Mouse (Mus musculus): Measurements from ENCODE around the gene Zc2hc1c. TPM values are rescaled to one million over a fixed set of nuclear protein-coding genes. Genes with fewer than 3 reads are reported as not detected.

Gene Zc2hc1c
- polyA plus RNA-seq, 1 experiment from 2014 or later, result 0.67 TPM

DNA sequence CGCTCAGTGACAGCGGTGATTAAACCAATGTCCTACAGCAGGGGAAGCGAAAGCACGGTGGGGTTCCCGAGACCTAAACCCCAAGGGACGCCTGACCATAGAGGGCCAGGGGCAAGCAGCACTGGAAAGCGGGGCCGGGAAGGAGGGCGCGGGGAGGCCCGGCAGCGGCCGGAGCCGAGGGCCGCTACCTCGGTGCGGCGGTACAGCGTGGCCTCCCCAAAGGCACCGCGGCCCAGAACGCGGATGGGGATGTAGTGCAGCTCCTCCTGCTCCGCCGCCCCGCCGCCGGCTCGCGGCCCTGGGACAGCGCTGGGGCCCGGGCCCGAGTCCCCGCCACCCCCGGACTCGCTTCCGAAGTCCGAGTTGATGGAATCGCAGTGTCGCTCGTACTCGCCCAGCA, 50.4 kb downstream of the Zc2hc1c start:
- DNase-seq (ENCODE audit: low spot score) (no peak), ATAC-seq (ENCODE audit: insufficient number of reproducible peaks, low FRiP score, low TSS enrichment, low read depth) (peak; percentile 76)
- H3K27ac ChIP-seq (replicated peaks; ENCODE audit: low read depth, low read length), result peak overlapping the region; percentile 80
- no peaks in the 10 kb centered on the region for H3K9me3 ChIP-seq (ENCODE audit: control insufficient read depth, low read length)
- peak overlapping the region; percentile 98 for H3K9ac ChIP-seq (ENCODE audit: low read length)
- peak overlapping the region; percentile 61 for H3K4me2 ChIP-seq (ENCODE audit: low read depth, severe bottlenecking)
- no peaks in the 10 kb centered on the region for H3K27me3 ChIP-seq (ENCODE audit: control insufficient read depth, insufficient read depth, low read length)
- peak overlapping the region; percentile 95 for H3K4me3 ChIP-seq (ENCODE audit: low read depth, low read length)
- 0 out of 2 replicates have a peak, but pooled peaks cover 2% of the 10 kb centered on the region for H3K36me3 ChIP-seq (ENCODE audit: control insufficient read depth, insufficient read depth, low read length)
- 1% methylated on average over 36 of the region's 42 CpGs for WGBS
- H3K4me1 ChIP-seq (ENCODE audit: control insufficient read depth, insufficient read depth, low read length), result peaks cover 5% of the 10 kb centered on the region

GRCm38 (mm10) chr12:85339243-85339729, 50.9 kb downstream of the Zc2hc1c start, which contains the start of gene Nek9:
Gene Nek9, minus strand, starts transcription at chr12:85339362.
- H3K4me1 ChIP-seq (ENCODE audit: control insufficient read depth, insufficient read depth, low read length), result peaks cover 5% of the 10 kb centered on the region
- H3K9me3 ChIP-seq (ENCODE audit: control insufficient read depth, low read length), result no peaks in the 10 kb centered on the region
- ATAC-seq (ENCODE audit: insufficient number of reproducible peaks, low FRiP score, low TSS enrichment, low read depth) (peak; percentile 74), DNase-seq (ENCODE audit: low spot score) (peak; percentile 98)
- H3K36me3 ChIP-seq (ENCODE audit: control insufficient read depth, insufficient read depth, low read length), result no peaks in the 10 kb centered on the region
- peak within 1 kb of the TSS; percentile 80 for H3K27ac ChIP-seq (replicated peaks; ENCODE audit: low read depth, low read length)
- under 1% methylated on average over 36 of the region's 36 CpGs for WGBS
- H3K4me3 ChIP-seq (ENCODE audit: low read depth, low read length), result peak within 1 kb of the TSS; percentile 95
- peak within 1 kb of the TSS; percentile 61 for H3K4me2 ChIP-seq (ENCODE audit: low read depth, severe bottlenecking)
- no peaks in the 10 kb centered on the region for H3K27me3 ChIP-seq (ENCODE audit: control insufficient read depth, insufficient read depth, low read length)
- peak within 1 kb of the TSS; percentile 98 for H3K9ac ChIP-seq (ENCODE audit: low read length)

- Histone ChIP-seq H3K4me3 (ENCODE audit: low read depth, low read length) (no peak overlapping the region), H3K9me3 (ENCODE audit: control insufficient read depth, low read length) (no peaks in the 10 kb centered on the region), H3K4me1 (ENCODE audit: control insufficient read depth, insufficient read depth, low read length) (peaks cover 5% of the 10 kb centered on the region), H3K36me3 (ENCODE audit: control insufficient read depth, insufficient read depth, low read length) (no peaks in the 10 kb centered on the region; the same call in 1 of the 2 replicates), H3K9ac (ENCODE audit: low read length) (no peak overlapping the region), H3K4me2 (ENCODE audit: low read depth, severe bottlenecking) (peak overlapping the region; percentile 61), H3K27me3 (ENCODE audit: control insufficient read depth, insufficient read depth, low read length) (no peaks in the 10 kb centered on the region), H3K27ac (replicated peaks; ENCODE audit: low read depth, low read length) (no peak overlapping the region)
- 45% methylated on average over 4 of the region's 4 CpGs for WGBS
- ATAC-seq (ENCODE audit: insufficient number of reproducible peaks, low FRiP score, low TSS enrichment, low read depth), result no peak
- DNase-seq (ENCODE audit: low spot score), result no peak
Observed at GRCm38 (mm10) chr12:85339947-85340346, 51.6 kb downstream of the Zc2hc1c start.

- Histone ChIP-seq H3K4me2 (ENCODE audit: low read depth, severe bottlenecking) (no peak overlapping the region), H3K4me3 (ENCODE audit: low read depth, low read length) (no peak overlapping the region), H3K36me3 (ENCODE audit: control insufficient read depth, insufficient read depth, low read length) (no peaks in the 10 kb centered on the region; the same call in 1 of the 2 replicates), H3K27ac (replicated peaks; ENCODE audit: low read depth, low read length) (no peak overlapping the region), H3K9ac (ENCODE audit: low read length) (no peak overlapping the region), H3K9me3 (ENCODE audit: control insufficient read depth, low read length) (no peaks in the 10 kb centered on the region), H3K4me1 (ENCODE audit: control insufficient read depth, insufficient read depth, low read length) (peaks cover 5% of the 10 kb centered on the region), H3K27me3 (ENCODE audit: control insufficient read depth, insufficient read depth, low read length) (no peaks in the 10 kb centered on the region)
- DNase-seq (ENCODE audit: low spot score) (no peak), ATAC-seq (ENCODE audit: insufficient number of reproducible peaks, low FRiP score, low TSS enrichment, low read depth) (no peak)
- WGBS, result 56% methylated on average over 1 of the region's 1 CpGs
Observed at GRCm38 (mm10) chr12:85341131-85341530, 52.7 kb downstream of the Zc2hc1c start.

DNA sequence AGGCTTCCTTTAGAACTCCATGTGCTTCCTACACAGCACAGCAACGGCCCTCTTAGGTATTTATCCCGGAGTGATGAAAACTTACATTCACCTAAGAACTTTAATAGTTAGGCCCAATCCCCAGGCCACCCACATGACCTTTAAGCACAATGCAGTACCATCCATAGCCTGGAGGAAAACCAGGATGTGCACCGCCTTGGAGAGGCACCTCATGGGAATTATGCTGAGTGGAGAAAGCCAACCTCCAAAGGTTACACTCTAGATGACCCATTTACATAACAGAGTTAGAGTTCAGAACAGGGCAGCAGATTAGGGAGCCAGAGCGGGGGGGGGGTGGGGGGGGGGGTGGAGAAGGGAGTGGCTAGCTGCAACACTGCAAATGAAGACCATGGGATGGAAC, 53.9 kb downstream of the Zc2hc1c start:
- H3K4me2 ChIP-seq (ENCODE audit: low read depth, severe bottlenecking), result no peak overlapping the region
- no peak overlapping the region for H3K9ac ChIP-seq (ENCODE audit: low read length)
- ATAC-seq (ENCODE audit: insufficient number of reproducible peaks, low FRiP score, low TSS enrichment, low read depth), result no peak
- H3K27ac ChIP-seq (replicated peaks; ENCODE audit: low read depth, low read length), result no peak overlapping the region
- H3K27me3 ChIP-seq (ENCODE audit: control insufficient read depth, insufficient read depth, low read length), result no peaks in the 10 kb centered on the region
- 81% methylated on average over 4 of the region's 4 CpGs for WGBS
- no peaks in the 10 kb centered on the region; the same call in 1 of the 2 replicates for H3K36me3 ChIP-seq (ENCODE audit: control insufficient read depth, insufficient read depth, low read length)
- H3K9me3 ChIP-seq (ENCODE audit: control insufficient read depth, low read length), result no peaks in the 10 kb centered on the region
- no peak overlapping the region for H3K4me3 ChIP-seq (ENCODE audit: low read depth, low read length)
- no peak for DNase-seq (ENCODE audit: low spot score)
- H3K4me1 ChIP-seq (ENCODE audit: control insufficient read depth, insufficient read depth, low read length), result peaks cover 5% of the 10 kb centered on the region

DNA sequence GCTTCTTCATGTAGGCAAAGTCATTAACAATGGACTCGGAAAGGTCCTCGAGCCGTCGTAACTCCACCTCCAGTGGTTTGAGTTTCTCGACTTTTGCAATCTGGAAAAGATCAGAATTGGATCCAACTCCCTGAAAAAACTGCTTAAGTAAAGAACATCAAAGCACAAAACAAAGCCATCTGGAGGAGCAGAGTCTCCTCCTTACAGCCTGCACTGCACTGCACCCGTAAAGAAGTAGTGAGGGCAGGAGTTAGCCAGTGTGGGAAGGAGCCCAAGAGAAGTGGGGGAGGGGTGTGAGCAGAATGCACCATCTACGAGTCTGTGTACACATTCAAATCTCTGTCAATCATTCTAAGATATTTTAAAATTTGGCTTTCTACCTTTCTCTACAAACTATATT, 55.9 kb downstream of the Zc2hc1c start:
- Histone ChIP-seq H3K36me3 (ENCODE audit: control insufficient read depth, insufficient read depth, low read length) (no peaks in the 10 kb centered on the region; the same call in 1 of the 2 replicates), H3K4me2 (ENCODE audit: low read depth, severe bottlenecking) (no peak overlapping the region), H3K4me3 (ENCODE audit: low read depth, low read length) (no peak overlapping the region), H3K4me1 (ENCODE audit: control insufficient read depth, insufficient read depth, low read length) (no peaks in the 10 kb centered on the region), H3K27ac (replicated peaks; ENCODE audit: low read depth, low read length) (no peak overlapping the region), H3K27me3 (ENCODE audit: control insufficient read depth, insufficient read depth, low read length) (no peaks in the 10 kb centered on the region), H3K9ac (ENCODE audit: low read length) (no peak overlapping the region), H3K9me3 (ENCODE audit: control insufficient read depth, low read length) (no peaks in the 10 kb centered on the region)
- ATAC-seq (ENCODE audit: insufficient number of reproducible peaks, low FRiP score, low TSS enrichment, low read depth) (no peak), DNase-seq (ENCODE audit: low spot score) (no peak)
- 29% methylated on average over 7 of the region's 7 CpGs for WGBS

DNA sequence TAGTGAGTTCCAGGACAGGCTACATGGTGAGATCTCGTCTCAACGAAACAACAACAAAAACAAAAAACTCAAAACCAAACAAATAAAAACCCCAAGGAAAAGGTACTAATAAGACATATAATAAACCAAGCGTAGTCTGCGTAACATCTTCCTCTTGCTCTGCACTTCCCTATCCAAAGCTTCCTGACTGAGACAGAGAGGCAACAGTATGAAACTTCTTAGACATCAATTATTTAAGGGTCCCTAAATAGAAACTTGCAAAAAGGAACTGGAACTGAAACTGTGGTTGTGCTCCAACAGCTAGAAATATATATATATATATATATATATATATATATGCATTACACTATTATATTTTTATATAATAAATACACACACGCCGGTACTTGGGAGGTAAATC, 57.2 kb downstream of the Zc2hc1c start:
- Histone ChIP-seq H3K9me3 (ENCODE audit: control insufficient read depth, low read length) (no peaks in the 10 kb centered on the region), H3K4me3 (ENCODE audit: low read depth, low read length) (no peak overlapping the region), H3K27ac (replicated peaks; ENCODE audit: low read depth, low read length) (no peak overlapping the region), H3K9ac (ENCODE audit: low read length) (no peak overlapping the region), H3K36me3 (ENCODE audit: control insufficient read depth, insufficient read depth, low read length) (no peaks in the 10 kb centered on the region; the same call in 1 of the 2 replicates), H3K4me1 (ENCODE audit: control insufficient read depth, insufficient read depth, low read length) (no peaks in the 10 kb centered on the region), H3K27me3 (ENCODE audit: control insufficient read depth, insufficient read depth, low read length) (no peaks in the 10 kb centered on the region), H3K4me2 (ENCODE audit: low read depth, severe bottlenecking) (no peak overlapping the region)
- DNase-seq (ENCODE audit: low spot score) (no peak), ATAC-seq (ENCODE audit: insufficient number of reproducible peaks, low FRiP score, low TSS enrichment, low read depth) (no peak)
- 95% methylated on average over 6 of the region's 6 CpGs for WGBS

GRCm38 (mm10) chr12:85346374-85346773, 58.0 kb downstream of the Zc2hc1c start:
- Histone ChIP-seq H3K27me3 (ENCODE audit: control insufficient read depth, insufficient read depth, low read length) (no peaks in the 10 kb centered on the region), H3K27ac (replicated peaks; ENCODE audit: low read depth, low read length) (no peak overlapping the region), H3K9ac (ENCODE audit: low read length) (no peak overlapping the region), H3K4me2 (ENCODE audit: low read depth, severe bottlenecking) (no peak overlapping the region), H3K4me1 (ENCODE audit: control insufficient read depth, insufficient read depth, low read length) (no peaks in the 10 kb centered on the region), H3K4me3 (ENCODE audit: low read depth, low read length) (no peak overlapping the region), H3K36me3 (ENCODE audit: control insufficient read depth, insufficient read depth, low read length) (no peaks in the 10 kb centered on the region; the same call in 1 of the 2 replicates), H3K9me3 (ENCODE audit: control insufficient read depth, low read length) (no peaks in the 10 kb centered on the region)
- 68% methylated on average over 3 of the region's 3 CpGs for WGBS
- no peak for ATAC-seq (ENCODE audit: insufficient number of reproducible peaks, low FRiP score, low TSS enrichment, low read depth)
- peak; percentile 56 for DNase-seq (ENCODE audit: low spot score)

DNA sequence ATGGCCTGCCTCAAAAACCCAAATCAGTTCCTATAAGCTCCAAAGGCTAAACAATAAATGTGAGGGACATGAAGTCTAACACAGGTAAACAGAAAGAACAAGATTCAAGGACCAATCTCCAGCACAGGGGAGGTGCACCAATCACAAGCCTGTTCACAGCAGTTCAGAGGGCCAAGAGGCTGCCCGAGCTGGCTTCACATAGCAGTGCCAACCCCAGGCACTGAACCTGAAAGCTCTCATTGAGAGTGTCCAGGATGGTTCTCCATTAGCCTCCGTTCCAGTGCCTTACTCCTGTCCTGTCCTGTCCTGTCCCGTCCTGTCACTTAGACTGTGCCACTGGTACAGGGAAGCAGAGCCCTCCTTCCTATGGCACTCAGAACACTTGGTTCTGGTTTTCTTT, 58.8 kb downstream of the Zc2hc1c start:
- Histone ChIP-seq H3K4me1 (ENCODE audit: control insufficient read depth, insufficient read depth, low read length) (no peaks in the 10 kb centered on the region), H3K9ac (ENCODE audit: low read length) (no peak overlapping the region), H3K27ac (replicated peaks; ENCODE audit: low read depth, low read length) (no peak overlapping the region), H3K27me3 (ENCODE audit: control insufficient read depth, insufficient read depth, low read length) (no peaks in the 10 kb centered on the region), H3K4me3 (ENCODE audit: low read depth, low read length) (no peak overlapping the region), H3K9me3 (ENCODE audit: control insufficient read depth, low read length) (no peaks in the 10 kb centered on the region), H3K4me2 (ENCODE audit: low read depth, severe bottlenecking) (no peak overlapping the region), H3K36me3 (ENCODE audit: control insufficient read depth, insufficient read depth, low read length) (no peaks in the 10 kb centered on the region; the same call in 1 of the 2 replicates)
- DNase-seq (ENCODE audit: low spot score), result no peak
- no peak for ATAC-seq (ENCODE audit: insufficient number of reproducible peaks, low FRiP score, low TSS enrichment, low read depth)
- WGBS, result 86% methylated on average over 3 of the region's 3 CpGs
